Mouse (Mus musculus): Measurements from ENCODE around the gene Smg6. TPM values are rescaled to one million over a fixed set of nuclear protein-coding genes. Genes with fewer than 3 reads are reported as not detected.

Gene Smg6
- polyA plus RNA-seq, 1 experiment from 2014 or later: 14.6 TPM

DNA sequence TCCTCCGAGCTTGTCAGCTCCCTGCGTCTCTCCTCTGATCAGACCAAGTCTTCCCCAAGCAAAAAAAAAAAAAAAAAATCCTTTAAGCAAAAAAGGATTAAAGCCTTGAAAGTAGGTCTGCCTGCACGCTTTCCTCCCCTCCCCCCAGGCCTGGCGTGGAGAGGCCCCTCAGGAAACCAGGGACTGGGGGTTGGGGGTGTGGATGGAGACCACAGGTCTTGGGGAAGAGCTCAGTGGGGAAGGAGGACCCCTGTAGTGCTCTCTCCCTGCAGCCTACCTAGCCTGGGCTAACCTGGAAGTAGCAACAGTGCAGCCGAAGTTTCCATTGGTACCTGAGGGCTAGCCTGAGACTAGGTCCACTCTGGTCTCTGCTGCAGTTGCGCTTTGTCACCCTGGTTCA is 285.1 kb downstream of the Smg6 start:
- no peak overlapping the region for H3K9ac ChIP-seq (ENCODE audit: low read depth, low read length)
- no peak overlapping the region for H3K4me2 ChIP-seq (ENCODE audit: low read length)
- H3K9me3 ChIP-seq (replicated peaks; ENCODE audit: control insufficient read depth, low read length, poor library complexity, severe bottlenecking): no peaks in the 10 kb centered on the region
- H3K36me3 ChIP-seq (ENCODE audit: control insufficient read depth, insufficient read depth, low read length): no peaks in the 10 kb centered on the region
- no peak overlapping the region for H3K4me3 ChIP-seq (ENCODE audit: low read depth, low read length)
- peaks cover 64% of the 10 kb centered on the region for H3K4me1 ChIP-seq (ENCODE audit: control insufficient read depth, insufficient read depth, low read length)
- H3K27me3 ChIP-seq (ENCODE audit: control insufficient read depth, insufficient read depth, low read depth, low read length): no peaks in the 10 kb centered on the region
- 30% methylated on average over 6 of the region's 6 CpGs for WGBS
- ATAC-seq: no peak
- peak overlapping the region; percentile 78 for H3K27ac ChIP-seq (ENCODE audit: low read length)

- no peak overlapping the region for H3K4me3 ChIP-seq (ENCODE audit: low read depth, low read length)
- H3K9ac ChIP-seq (ENCODE audit: low read depth, low read length): peak overlapping the region; percentile 34; the same call in 1 of the 2 replicates
- peak overlapping the region; percentile 29; the same call in 1 of the 2 replicates for H3K4me2 ChIP-seq (ENCODE audit: low read length)
- peak; percentile 20; the same call in 1 of the 2 replicates for ATAC-seq
- H3K4me1 ChIP-seq (ENCODE audit: control insufficient read depth, insufficient read depth, low read length): peaks cover 71% of the 10 kb centered on the region
- peak overlapping the region; percentile 88 for H3K27ac ChIP-seq (ENCODE audit: low read length)
- no peaks in the 10 kb centered on the region for H3K9me3 ChIP-seq (replicated peaks; ENCODE audit: control insufficient read depth, low read length, poor library complexity, severe bottlenecking)
- 31% methylated on average over 8 of the region's 8 CpGs for WGBS
- no peaks in the 10 kb centered on the region for H3K27me3 ChIP-seq (ENCODE audit: control insufficient read depth, insufficient read depth, low read depth, low read length)
- no peaks in the 10 kb centered on the region for H3K36me3 ChIP-seq (ENCODE audit: control insufficient read depth, insufficient read depth, low read length)
Observed at GRCm38 (mm10) chr11:75212031-75212667, 286.5 kb downstream of the Smg6 start.

- Histone ChIP-seq H3K9me3 (replicated peaks; ENCODE audit: control insufficient read depth, low read length, poor library complexity, severe bottlenecking) (no peaks in the 10 kb centered on the region), H3K4me1 (ENCODE audit: control insufficient read depth, insufficient read depth, low read length) (peaks cover 71% of the 10 kb centered on the region), H3K27ac (ENCODE audit: low read length) (peak overlapping the region; percentile 88), H3K4me2 (ENCODE audit: low read length) (no peak overlapping the region), H3K27me3 (ENCODE audit: control insufficient read depth, insufficient read depth, low read depth, low read length) (no peaks in the 10 kb centered on the region), H3K4me3 (ENCODE audit: low read depth, low read length) (no peak overlapping the region), H3K36me3 (ENCODE audit: control insufficient read depth, insufficient read depth, low read length) (no peaks in the 10 kb centered on the region), H3K9ac (ENCODE audit: low read depth, low read length) (no peak overlapping the region)
- WGBS: 34% methylated on average over 3 of the region's 3 CpGs
- ATAC-seq: no peak
Observed at GRCm38 (mm10) chr11:75212876-75213275, 287.3 kb downstream of the Smg6 start.

GRCm38 (mm10) chr11:75213372-75214080 is 287.9 kb downstream of the Smg6 start:
- Histone ChIP-seq H3K36me3 (ENCODE audit: control insufficient read depth, insufficient read depth, low read length) (no peaks in the 10 kb centered on the region), H3K4me3 (ENCODE audit: low read depth, low read length) (peak overlapping the region; percentile 25), H3K4me2 (ENCODE audit: low read length) (peak overlapping the region; percentile 65), H3K9me3 (replicated peaks; ENCODE audit: control insufficient read depth, low read length, poor library complexity, severe bottlenecking) (no peaks in the 10 kb centered on the region), H3K4me1 (ENCODE audit: control insufficient read depth, insufficient read depth, low read length) (peaks cover 71% of the 10 kb centered on the region), H3K9ac (ENCODE audit: low read depth, low read length) (peak overlapping the region; percentile 62), H3K27me3 (ENCODE audit: control insufficient read depth, insufficient read depth, low read depth, low read length) (no peaks in the 10 kb centered on the region), H3K27ac (ENCODE audit: low read length) (peak overlapping the region; percentile 70)
- ATAC-seq: peak; percentile 53
- 3% methylated on average over 35 of the region's 35 CpGs for WGBS

MicroRNAs within 50 kb of the gene (microRNA counts, 519-probe panel; counts per million panel counts)
- 2,873 counts per million, percentile 85 among the panel's probes with 10 or more counts for microRNA mmu-miR-132
- microRNA mmu-miR-212: 1,243 counts per million, percentile 24 among the panel's probes with 10 or more counts

Small RNA genes within 50 kb of the gene (microRNA-seq; reads per million reads assigned to microRNA genes)
- 1,125 reads per million, percentile 80 among the genes with 10 or more reads in this experiment for gene Mir132
- 56.2 reads per million, percentile 47 among the genes with 10 or more reads in this experiment for gene Mir212

Other genes starting within 250 kb of the Smg6 start
- 45.8 and 57.5 TPM in 2 replicates for gene Pafah1b1, start 201.2 kb upstream of the Smg6 start, polyA plus RNA-seq (2015; fragmentation: Nextera tagmentation; extraction: Ambion mirVana)
- 53.2 and 60.0 TPM in 2 replicates for gene Mettl16, start 155.0 kb upstream of the Smg6 start, polyA plus RNA-seq (2015; fragmentation: Nextera tagmentation; extraction: Ambion mirVana)
- 7.6 and 8.6 TPM in 2 replicates for gene Mnt, start 94.9 kb upstream of the Smg6 start, polyA plus RNA-seq (2015; fragmentation: Nextera tagmentation; extraction: Ambion mirVana)
- 30.3 and 31.8 TPM in 2 replicates for gene Sgsm2, start 28.8 kb upstream of the Smg6 start, polyA plus RNA-seq (2015; fragmentation: Nextera tagmentation; extraction: Ambion mirVana)
- gene Tsr1, start 27.8 kb upstream of the Smg6 start, polyA plus RNA-seq (2015; fragmentation: Nextera tagmentation; extraction: Ambion mirVana): 27.6 and 30.2 TPM in 2 replicates
- 40.9 and 44.2 TPM in 2 replicates for gene Srr, start 125 bp downstream of the Smg6 start, polyA plus RNA-seq (2015; fragmentation: Nextera tagmentation; extraction: Ambion mirVana)
- gene Hic1, start 243.7 kb downstream of the Smg6 start, polyA plus RNA-seq (2015; fragmentation: Nextera tagmentation; extraction: Ambion mirVana): 1.3 and 1.8 TPM in 2 replicates

Data from midbrain, embryonic 16.5 days (tissue).